Mouse (Mus musculus): ENCODE measurements around the gene Greb1. TPM values are rescaled to one million over a fixed set of nuclear protein-coding genes. Genes with fewer than 3 reads are reported as not detected.

The Greb1 gene
- polyA plus RNA-seq, 1 experiment from 2014 or later: 17.2 TPM

- under 1% methylated on average over 12 of the region's 12 CpGs for WGBS
- Histone ChIP-seq H3K9me3 (no peaks in the 10 kb centered on the region), H3K4me3 (peak overlapping the region; percentile 83), H3K36me3 (replicated peaks) (peaks cover 4% of the 10 kb centered on the region), H3K27me3 (replicated peaks; ENCODE audit: low read depth, poor library complexity, severe bottlenecking) (peaks cover 2% of the 10 kb centered on the region), H3K4me1 (peaks cover 74% of the 10 kb centered on the region), H3K27ac (replicated peaks) (peak overlapping the region; percentile 96)
- DNase-seq (ENCODE audit: low spot score): no peak
Observed at GRCm38 (mm10) chr12:16800959-16801315, 251 bp upstream of the Greb1 start.

- Histone ChIP-seq H3K4me1 (peaks cover 69% of the 10 kb centered on the region), H3K9me3 (no peaks in the 10 kb centered on the region), H3K27me3 (replicated peaks; ENCODE audit: low read depth, poor library complexity, severe bottlenecking) (no peaks in the 10 kb centered on the region), H3K27ac (replicated peaks) (peak overlapping the region; percentile 96), H3K4me3 (peak overlapping the region; percentile 83), H3K36me3 (replicated peaks) (peaks cover 9% of the 10 kb centered on the region)
- WGBS: 5% methylated on average over 6 of the region's 6 CpGs
- DNase-seq (ENCODE audit: low spot score): no peak
Observed at GRCm38 (mm10) chr12:16799928-16800258, 793 bp downstream of the Greb1 start.

GRCm38 (mm10) chr12:16798894-16799293 lies 1.8 kb downstream of the Greb1 start:
- Histone ChIP-seq H3K4me3 (peak overlapping the region; percentile 83), H3K9me3 (no peaks in the 10 kb centered on the region), H3K27ac (replicated peaks) (peak overlapping the region; percentile 96), H3K36me3 (replicated peaks) (peaks cover 19% of the 10 kb centered on the region), H3K27me3 (replicated peaks; ENCODE audit: low read depth, poor library complexity, severe bottlenecking) (no peaks in the 10 kb centered on the region), H3K4me1 (peaks cover 59% of the 10 kb centered on the region)
- WGBS: 24% methylated on average over 3 of the region's 3 CpGs
- peak; percentile 63 for DNase-seq (ENCODE audit: low spot score)

- H3K4me1 ChIP-seq: peaks cover 31% of the 10 kb centered on the region
- no peak overlapping the region for H3K27ac ChIP-seq (replicated peaks)
- no peaks in the 10 kb centered on the region for H3K27me3 ChIP-seq (replicated peaks; ENCODE audit: low read depth, poor library complexity, severe bottlenecking)
- H3K4me3 ChIP-seq: no peak overlapping the region
- 87% methylated on average over 3 of the region's 3 CpGs for WGBS
- no peaks in the 10 kb centered on the region for H3K9me3 ChIP-seq
- DNase-seq (ENCODE audit: low spot score): no peak
- peaks cover 27% of the 10 kb centered on the region for H3K36me3 ChIP-seq (replicated peaks)
Observed at GRCm38 (mm10) chr12:16795781-16796180, 4.9 kb downstream of the Greb1 start.

GRCm38 (mm10) chr12:16793371-16793770 lies 7.3 kb downstream of the Greb1 start:
- WGBS: 82% methylated on average over 4 of the region's 4 CpGs
- Histone ChIP-seq H3K4me1 (peaks cover 30% of the 10 kb centered on the region), H3K4me3 (no peak overlapping the region), H3K9me3 (no peaks in the 10 kb centered on the region), H3K36me3 (replicated peaks) (peaks cover 27% of the 10 kb centered on the region), H3K27me3 (replicated peaks; ENCODE audit: low read depth, poor library complexity, severe bottlenecking) (no peaks in the 10 kb centered on the region), H3K27ac (replicated peaks) (no peak overlapping the region)
- no peak for DNase-seq (ENCODE audit: low spot score)

GRCm38 (mm10) chr12:16790456-16790855 lies 10.2 kb downstream of the Greb1 start:
- Histone ChIP-seq H3K4me1 (peaks cover 39% of the 10 kb centered on the region), H3K9me3 (no peaks in the 10 kb centered on the region), H3K27ac (replicated peaks) (peak overlapping the region; percentile 84), H3K36me3 (replicated peaks) (peaks cover 32% of the 10 kb centered on the region), H3K4me3 (no peak overlapping the region), H3K27me3 (replicated peaks; ENCODE audit: low read depth, poor library complexity, severe bottlenecking) (no peaks in the 10 kb centered on the region)
- 39% methylated on average over 4 of the region's 4 CpGs for WGBS
- DNase-seq (ENCODE audit: low spot score): peak; percentile 32

GRCm38 (mm10) chr12:16789756-16790155 lies 10.9 kb downstream of the Greb1 start:
- Histone ChIP-seq H3K4me3 (no peak overlapping the region), H3K36me3 (replicated peaks) (peaks cover 35% of the 10 kb centered on the region), H3K27me3 (replicated peaks; ENCODE audit: low read depth, poor library complexity, severe bottlenecking) (no peaks in the 10 kb centered on the region), H3K9me3 (no peaks in the 10 kb centered on the region), H3K27ac (replicated peaks) (peak overlapping the region; percentile 82), H3K4me1 (peaks cover 39% of the 10 kb centered on the region)
- peak; percentile 78 for DNase-seq (ENCODE audit: low spot score)
- 4% methylated on average over 4 of the region's 4 CpGs for WGBS

GRCm38 (mm10) chr12:16789199-16789598 lies 11.5 kb downstream of the Greb1 start:
- no peak for DNase-seq (ENCODE audit: low spot score)
- 29% methylated on average over 1 of the region's 1 CpGs for WGBS
- no peak overlapping the region for H3K4me3 ChIP-seq

GRCm38 (mm10) chr12:16788600-16788999 lies 12.1 kb downstream of the Greb1 start:
- Histone ChIP-seq H3K27ac (replicated peaks) (peak overlapping the region; percentile 25; the same call in 1 of the 2 replicates), H3K4me3 (no peak overlapping the region), H3K9me3 (no peaks in the 10 kb centered on the region), H3K4me1 (peaks cover 39% of the 10 kb centered on the region), H3K36me3 (replicated peaks) (peaks cover 35% of the 10 kb centered on the region), H3K27me3 (replicated peaks; ENCODE audit: low read depth, poor library complexity, severe bottlenecking) (no peaks in the 10 kb centered on the region)
- DNase-seq (ENCODE audit: low spot score): no peak
- WGBS: 60% methylated on average over 2 of the region's 2 CpGs

More at GRCm38 (mm10) chr12:16789199-16789598, 11.5 kb downstream of the Greb1 start:
- peaks cover 35% of the 10 kb centered on the region for H3K36me3 ChIP-seq (replicated peaks)
- H3K9me3 ChIP-seq: no peaks in the 10 kb centered on the region
- peaks cover 39% of the 10 kb centered on the region for H3K4me1 ChIP-seq
- peak overlapping the region; percentile 82; the same call in 1 of the 2 replicates for H3K27ac ChIP-seq (replicated peaks)
- H3K27me3 ChIP-seq (replicated peaks; ENCODE audit: low read depth, poor library complexity, severe bottlenecking): no peaks in the 10 kb centered on the region

- Histone ChIP-seq H3K36me3 (replicated peaks) (peaks cover 55% of the 10 kb centered on the region), H3K4me1 (0 out of 2 replicates have a peak, but pooled peaks cover 3% of the 10 kb centered on the region)
- WGBS: 89% methylated on average over 14 of the region's 14 CpGs
Observed at GRCm38 (mm10) chr12:16781034-16781746, 19.5 kb downstream of the Greb1 start.

GRCm38 (mm10) chr12:16780320-16780719 lies 20.4 kb downstream of the Greb1 start:
- Histone ChIP-seq H3K36me3 (replicated peaks) (peaks cover 59% of the 10 kb centered on the region), H3K4me1 (no peaks in the 10 kb centered on the region), H3K27me3 (replicated peaks; ENCODE audit: low read depth, poor library complexity, severe bottlenecking) (no peaks in the 10 kb centered on the region), H3K4me3 (no peak overlapping the region), H3K9me3 (no peaks in the 10 kb centered on the region), H3K27ac (replicated peaks) (no peak overlapping the region)
- DNase-seq (ENCODE audit: low spot score): no peak
- 77% methylated on average over 3 of the region's 3 CpGs for WGBS

More at GRCm38 (mm10) chr12:16781034-16781746, 19.5 kb downstream of the Greb1 start:
- no peak for DNase-seq (ENCODE audit: low spot score)
- H3K27me3 ChIP-seq (replicated peaks; ENCODE audit: low read depth, poor library complexity, severe bottlenecking): no peaks in the 10 kb centered on the region
- no peak overlapping the region for H3K4me3 ChIP-seq
- H3K27ac ChIP-seq (replicated peaks): no peak overlapping the region
- no peaks in the 10 kb centered on the region for H3K9me3 ChIP-seq

- Histone ChIP-seq H3K27me3 (replicated peaks; ENCODE audit: low read depth, poor library complexity, severe bottlenecking) (no peaks in the 10 kb centered on the region), H3K4me3 (no peak overlapping the region), H3K9me3 (no peaks in the 10 kb centered on the region), H3K27ac (replicated peaks) (no peak overlapping the region), H3K4me1 (no peaks in the 10 kb centered on the region), H3K36me3 (replicated peaks) (peaks cover 59% of the 10 kb centered on the region)
- DNase-seq (ENCODE audit: low spot score): no peak
- WGBS: 73% methylated on average over 2 of the region's 2 CpGs
Observed at GRCm38 (mm10) chr12:16779165-16779564, 21.5 kb downstream of the Greb1 start.

- WGBS: 84% methylated on average over 5 of the region's 5 CpGs
- H3K27ac ChIP-seq (replicated peaks): no peak overlapping the region
- no peak overlapping the region for H3K4me3 ChIP-seq
- peaks cover 54% of the 10 kb centered on the region for H3K36me3 ChIP-seq (replicated peaks)
- no peaks in the 10 kb centered on the region for H3K27me3 ChIP-seq (replicated peaks; ENCODE audit: low read depth, poor library complexity, severe bottlenecking)
- no peaks in the 10 kb centered on the region for H3K9me3 ChIP-seq
- no peaks in the 10 kb centered on the region for H3K4me1 ChIP-seq
- DNase-seq (ENCODE audit: low spot score): no peak
Observed at GRCm38 (mm10) chr12:16778523-16778922, 22.2 kb downstream of the Greb1 start.
